Mouse (Mus musculus): ENCODE measurements at regions not wholly inside any gene's neighbourhood (a gene's known extent, or its start where the extent isn't known, plus 50 kb on each side); places are given as distances from the start of the nearest gene placed in this dataset.

- Histone ChIP-seq H3K27me3 (ENCODE audit: control insufficient read depth, insufficient read depth, low read length) (no peaks in the 10 kb centered on the region), H3K27ac (ENCODE audit: control insufficient read depth, insufficient read depth, low read length) (no peak overlapping the region), H3K36me3 (ENCODE audit: control insufficient read depth, insufficient read depth, low read length) (no peaks in the 10 kb centered on the region), H3K4me1 (replicated peaks; ENCODE audit: control insufficient read depth, insufficient read depth, low read length) (peaks cover 9% of the 10 kb centered on the region), H3K4me3 (ENCODE audit: control insufficient read depth, insufficient read depth, low read length) (no peak overlapping the region)
- 92% methylated on average over 6 of the region's 6 CpGs for WGBS
- TF ChIP-seq POLR2A (IDR thresholded peaks at IDR 0.05; ENCODE audit: control insufficient read depth, extremely low read depth, insufficient read depth, low read length, poor library complexity) (no peak), CTCF (IDR thresholded peaks at IDR 0.05; ENCODE audit: borderline replicate concordance, control insufficient read depth, extremely low read depth, insufficient read depth, low read length, poor library complexity) (no peak)
- no peak for DNase-seq
Observed at GRCm38 (mm10) chr2:11398949-11399348, 154.9 kb downstream of the Pfkfb3 start.

DNA sequence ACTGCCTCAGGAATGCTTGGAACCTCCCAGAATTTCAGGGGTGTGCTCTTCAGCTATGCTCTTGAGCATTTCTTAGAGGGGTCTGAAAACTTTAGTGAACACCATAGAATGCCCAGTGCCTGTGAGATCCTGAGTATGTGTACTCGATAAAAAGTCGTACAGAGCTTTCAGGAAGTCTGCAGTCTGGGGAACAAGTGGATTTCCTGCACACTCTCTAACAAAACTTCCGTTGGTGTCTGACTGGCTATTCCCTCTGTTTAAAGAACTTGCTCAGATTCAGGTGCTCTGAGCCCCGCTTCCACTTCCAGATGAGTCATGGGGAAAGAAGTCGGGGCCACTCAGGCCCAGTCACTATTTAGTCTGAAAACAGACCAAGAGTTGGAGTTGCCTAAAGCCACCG lies 155.5 kb downstream of the Pfkfb3 start:
- 10% methylated on average over 6 of the region's 6 CpGs for WGBS
- H3K27ac ChIP-seq (ENCODE audit: control insufficient read depth, insufficient read depth, low read length): no peak overlapping the region
- no peak overlapping the region for H3K4me3 ChIP-seq (ENCODE audit: control insufficient read depth, insufficient read depth, low read length)

DNA sequence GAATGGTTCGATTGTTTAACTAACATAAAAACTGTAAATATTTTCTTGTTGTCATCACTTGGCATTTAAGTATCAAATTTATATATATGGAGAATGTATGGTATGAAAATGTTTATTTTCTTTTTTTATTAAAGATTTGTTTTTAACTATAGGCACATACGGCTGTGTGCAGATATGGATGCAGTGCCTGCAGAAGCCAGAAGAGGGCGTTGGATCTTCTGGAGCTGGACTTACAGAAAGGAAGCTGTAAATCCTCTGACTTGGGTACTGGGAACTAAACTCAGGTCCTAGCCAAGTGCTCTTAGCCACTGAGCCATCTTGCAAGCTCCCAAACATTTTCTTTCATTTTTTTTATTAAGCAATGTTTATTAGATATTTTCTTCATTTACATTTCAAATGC lies 157.0 kb downstream of the Pfkfb3 start:
- Histone ChIP-seq H3K27me3 (ENCODE audit: control insufficient read depth, insufficient read depth, low read length) (no peaks in the 10 kb centered on the region), H3K4me1 (replicated peaks; ENCODE audit: control insufficient read depth, insufficient read depth, low read length) (peaks cover 10% of the 10 kb centered on the region), H3K27ac (ENCODE audit: control insufficient read depth, insufficient read depth, low read length) (no peak overlapping the region), H3K36me3 (ENCODE audit: control insufficient read depth, insufficient read depth, low read length) (no peaks in the 10 kb centered on the region), H3K4me3 (ENCODE audit: control insufficient read depth, insufficient read depth, low read length) (no peak overlapping the region)
- 93% methylated on average over 3 of the region's 3 CpGs for WGBS
- TF ChIP-seq POLR2A (IDR thresholded peaks at IDR 0.05; ENCODE audit: control insufficient read depth, extremely low read depth, insufficient read depth, low read length, poor library complexity) (no peak), CTCF (IDR thresholded peaks at IDR 0.05; ENCODE audit: borderline replicate concordance, control insufficient read depth, extremely low read depth, insufficient read depth, low read length, poor library complexity) (no peak)
- peak; percentile 10 for DNase-seq

More for the DNA sequence above, 155.5 kb downstream of the Pfkfb3 start:
- no peak for DNase-seq
- Histone ChIP-seq H3K36me3 (ENCODE audit: control insufficient read depth, insufficient read depth, low read length) (no peaks in the 10 kb centered on the region), H3K4me1 (replicated peaks; ENCODE audit: control insufficient read depth, insufficient read depth, low read length) (peaks cover 10% of the 10 kb centered on the region), H3K27me3 (ENCODE audit: control insufficient read depth, insufficient read depth, low read length) (no peaks in the 10 kb centered on the region)
- TF ChIP-seq POLR2A (IDR thresholded peaks at IDR 0.05; ENCODE audit: control insufficient read depth, extremely low read depth, insufficient read depth, low read length, poor library complexity) (no peak), CTCF (IDR thresholded peaks at IDR 0.05; ENCODE audit: borderline replicate concordance, control insufficient read depth, extremely low read depth, insufficient read depth, low read length, poor library complexity) (no peak)

GRCm38 (mm10) chr2:11394675-11395349 lies 159.1 kb downstream of the Pfkfb3 start:
- no peak for DNase-seq
- TF ChIP-seq CTCF (IDR thresholded peaks at IDR 0.05; ENCODE audit: borderline replicate concordance, control insufficient read depth, extremely low read depth, insufficient read depth, low read length, poor library complexity): no peak
- TF ChIP-seq POLR2A (IDR thresholded peaks at IDR 0.05; ENCODE audit: control insufficient read depth, extremely low read depth, insufficient read depth, low read length, poor library complexity): no peak
- peaks cover 10% of the 10 kb centered on the region for H3K4me1 ChIP-seq (replicated peaks; ENCODE audit: control insufficient read depth, insufficient read depth, low read length)
- H3K27me3 ChIP-seq (ENCODE audit: control insufficient read depth, insufficient read depth, low read length): no peaks in the 10 kb centered on the region
- WGBS: 10% methylated on average over 5 of the region's 5 CpGs
- no peak overlapping the region for H3K4me3 ChIP-seq (ENCODE audit: control insufficient read depth, insufficient read depth, low read length)
- H3K27ac ChIP-seq (ENCODE audit: control insufficient read depth, insufficient read depth, low read length): no peak overlapping the region
- H3K36me3 ChIP-seq (ENCODE audit: control insufficient read depth, insufficient read depth, low read length): no peaks in the 10 kb centered on the region

DNA sequence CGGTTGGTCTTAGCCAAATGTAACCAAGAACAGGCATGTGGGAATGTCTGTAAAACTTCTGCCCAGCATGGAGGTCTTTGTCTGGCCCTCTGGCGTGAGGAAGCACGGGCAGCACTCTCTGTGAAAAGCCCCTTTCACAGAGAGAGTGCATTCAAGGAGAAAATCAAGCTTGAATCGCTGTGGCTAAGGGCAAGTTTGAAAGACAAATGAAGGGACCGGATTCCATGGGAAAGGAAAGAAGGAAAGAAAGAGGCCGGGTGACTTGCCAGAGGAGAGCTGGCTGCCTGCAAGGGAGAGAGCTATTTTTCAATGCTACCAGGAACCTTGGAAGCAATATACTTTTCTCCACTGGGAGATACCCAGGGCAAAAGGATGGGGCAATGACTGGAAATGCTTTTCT lies 162.2 kb downstream of the Pfkfb3 start:
- H3K27ac ChIP-seq (ENCODE audit: control insufficient read depth, insufficient read depth, low read length): no peak overlapping the region
- H3K4me1 ChIP-seq (replicated peaks; ENCODE audit: control insufficient read depth, insufficient read depth, low read length): peaks cover 6% of the 10 kb centered on the region
- no peak overlapping the region for H3K4me3 ChIP-seq (ENCODE audit: control insufficient read depth, insufficient read depth, low read length)
- no peak for TF ChIP-seq POLR2A (IDR thresholded peaks at IDR 0.05; ENCODE audit: control insufficient read depth, extremely low read depth, insufficient read depth, low read length, poor library complexity)
- TF ChIP-seq CTCF (IDR thresholded peaks at IDR 0.05; ENCODE audit: borderline replicate concordance, control insufficient read depth, extremely low read depth, insufficient read depth, low read length, poor library complexity): no peak
- no peak for DNase-seq
- no peaks in the 10 kb centered on the region for H3K27me3 ChIP-seq (ENCODE audit: control insufficient read depth, insufficient read depth, low read length)
- H3K36me3 ChIP-seq (ENCODE audit: control insufficient read depth, insufficient read depth, low read length): no peaks in the 10 kb centered on the region
- WGBS: 96% methylated on average over 6 of the region's 6 CpGs

GRCm38 (mm10) chr2:11390667-11391334 lies 163.1 kb downstream of the Pfkfb3 start:
- Histone ChIP-seq H3K4me1 (replicated peaks; ENCODE audit: control insufficient read depth, insufficient read depth, low read length) (peaks cover 2% of the 10 kb centered on the region; the same call in 1 of the 2 replicates), H3K4me3 (ENCODE audit: control insufficient read depth, insufficient read depth, low read length) (no peak overlapping the region), H3K27me3 (ENCODE audit: control insufficient read depth, insufficient read depth, low read length) (no peaks in the 10 kb centered on the region), H3K27ac (ENCODE audit: control insufficient read depth, insufficient read depth, low read length) (no peak overlapping the region), H3K36me3 (ENCODE audit: control insufficient read depth, insufficient read depth, low read length) (no peaks in the 10 kb centered on the region)
- no peak for DNase-seq
- 35% methylated on average over 6 of the region's 6 CpGs for WGBS
- no peak for TF ChIP-seq CTCF (IDR thresholded peaks at IDR 0.05; ENCODE audit: borderline replicate concordance, control insufficient read depth, extremely low read depth, insufficient read depth, low read length, poor library complexity)
- TF ChIP-seq POLR2A (IDR thresholded peaks at IDR 0.05; ENCODE audit: control insufficient read depth, extremely low read depth, insufficient read depth, low read length, poor library complexity): no peak

All from thymus, adult 2 months (tissue).